Mouse (Mus musculus): ENCODE measurements around the gene Ncoa4.
"Not testable (repeated sequence)": the region's sequence is repeated elsewhere in the genome, so short reads cannot be mapped to it uniquely, and the experiment has no call there.

Ncoa4 gene

DNA sequence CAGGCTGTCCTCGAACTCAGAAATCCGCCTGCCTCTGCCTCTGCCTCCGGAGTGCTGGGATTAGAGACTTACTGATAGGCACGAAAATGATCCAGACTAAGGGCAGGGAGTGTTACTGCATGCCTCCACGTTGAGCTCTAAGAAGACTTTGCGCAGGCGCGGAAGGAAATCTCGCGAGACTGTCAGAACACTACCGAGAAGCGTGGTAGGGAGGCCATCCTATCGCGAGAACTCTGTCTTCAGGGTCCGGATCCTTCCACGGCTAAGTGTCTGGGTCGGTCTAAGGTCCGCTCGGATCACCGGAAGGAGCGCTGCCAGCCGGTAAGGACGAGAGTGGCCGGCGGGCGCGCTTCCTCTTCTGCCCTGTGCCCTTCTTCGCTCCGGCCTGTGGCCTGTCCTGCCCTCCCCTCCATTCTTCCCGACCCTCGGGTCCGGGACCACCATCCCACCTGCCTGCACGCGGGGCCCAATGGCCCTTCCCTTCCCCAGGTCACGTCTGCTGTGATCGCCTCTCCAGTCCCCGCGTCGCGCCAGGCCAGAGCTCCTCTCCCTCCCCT lies at the start of gene Ncoa4:
Ncoa4 (plus strand) TSS at position 176 of the 557 bp plus-strand sequence.
- peak; percentile 100 for DNase-seq (ENCODE audit: low read depth, low spot score)

- not testable (repeated sequence) for DNase-seq (ENCODE audit: low read depth, low spot score)
Observed at GRCm38 (mm10) chr14:32112124-32112523, 47.5 kb upstream of the Ncoa4 start.

- no peak for DNase-seq (ENCODE audit: low read depth, low spot score)
Observed at GRCm38 (mm10) chr14:32120940-32121919, 38.4 kb upstream of the Ncoa4 start.

DNA sequence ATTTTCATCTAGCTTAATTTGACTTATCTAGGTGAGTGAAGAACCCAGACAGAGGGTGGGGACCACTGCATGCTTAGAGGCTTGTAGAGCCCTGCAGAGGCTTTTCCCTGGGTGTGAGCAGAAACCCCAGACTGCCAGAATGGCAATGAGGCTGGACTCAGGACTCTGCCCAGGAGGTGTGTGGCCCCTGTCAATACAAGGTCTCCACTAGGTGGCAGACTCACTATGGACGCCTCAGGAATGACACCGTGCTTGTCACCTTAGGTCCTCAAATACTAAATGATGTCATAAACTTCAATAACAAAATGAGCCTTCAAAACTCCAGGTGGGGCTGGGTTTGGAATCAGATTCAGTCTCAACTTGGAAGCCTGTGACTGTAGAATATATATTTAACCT lies 37.7 kb upstream of the Ncoa4 start:
- peak; percentile 63 for DNase-seq (ENCODE audit: low read depth, low spot score)

- DNase-seq (ENCODE audit: low read depth, low spot score) = no peak
Observed at GRCm38 (mm10) chr14:32124261-32124660, 35.4 kb upstream of the Ncoa4 start.

- not testable (repeated sequence) for DNase-seq (ENCODE audit: low read depth, low spot score)
Observed at GRCm38 (mm10) chr14:32125256-32125655, 34.4 kb upstream of the Ncoa4 start.

DNA sequence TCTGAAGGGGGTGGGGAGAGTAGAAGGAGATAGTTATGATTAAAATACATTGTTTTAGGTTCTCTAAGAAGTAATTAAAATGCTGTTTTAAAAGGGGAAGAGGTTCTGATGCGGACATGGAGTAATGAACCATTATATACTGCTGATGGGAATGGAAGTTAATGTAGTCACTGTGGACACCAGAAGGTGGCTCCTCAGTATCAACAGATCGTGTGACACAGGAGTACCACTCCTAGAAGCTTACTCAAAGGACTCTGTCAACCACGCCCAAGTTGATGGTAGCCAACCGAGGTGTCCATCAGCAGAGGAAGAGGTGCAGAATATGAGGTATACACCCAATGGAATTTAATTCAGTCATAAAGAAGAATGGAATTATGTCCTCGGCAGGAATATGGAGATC lies 31.3 kb upstream of the Ncoa4 start:
- no peak for DNase-seq (ENCODE audit: low read depth, low spot score)

GRCm38 (mm10) chr14:32131836-32132235 lies 27.8 kb upstream of the Ncoa4 start:
- peak; percentile 31 for DNase-seq (ENCODE audit: low read depth, low spot score)

DNA sequence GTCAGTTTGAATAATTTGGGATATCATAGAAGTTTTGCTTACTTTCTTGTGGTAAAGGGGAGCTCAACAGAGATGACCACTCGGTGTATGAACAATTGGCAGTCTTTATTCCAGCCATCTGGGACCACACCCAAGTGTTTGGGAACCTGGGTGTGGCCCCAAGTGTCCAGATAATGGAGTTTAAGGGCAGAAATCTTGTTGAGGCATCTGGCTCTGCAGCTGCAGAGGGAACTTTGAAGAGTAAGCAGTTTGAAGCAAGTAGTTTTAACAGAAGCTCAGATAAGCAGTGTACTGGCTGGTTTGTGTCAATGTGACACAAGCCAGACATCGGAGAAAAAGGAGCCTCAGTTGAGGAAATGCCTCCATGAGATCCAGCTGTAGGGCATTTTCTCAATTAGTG lies 25.4 kb upstream of the Ncoa4 start:
- peak; percentile 35 for DNase-seq (ENCODE audit: low read depth, low spot score)

DNA sequence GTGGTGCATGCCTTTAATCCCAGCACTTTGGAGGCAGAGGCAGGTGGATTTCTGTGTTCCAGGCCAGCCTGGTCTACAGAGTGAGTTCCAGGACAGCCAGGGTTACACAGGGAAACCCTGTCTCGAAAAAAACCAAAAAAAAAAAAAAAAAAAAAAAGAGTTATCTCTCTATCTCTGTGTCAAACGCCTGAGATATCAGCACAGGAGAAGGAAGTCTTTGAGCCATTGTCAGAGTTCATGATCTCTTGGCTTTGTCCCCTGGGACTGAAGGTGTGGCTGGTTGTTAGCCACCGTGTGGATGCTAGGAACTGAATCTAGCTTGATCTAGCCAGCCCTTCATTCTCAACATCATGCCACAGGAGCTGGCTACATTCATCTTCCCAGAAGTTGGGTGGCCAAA lies 23.2 kb upstream of the Ncoa4 start:
- DNase-seq (ENCODE audit: low read depth, low spot score) = not testable (repeated sequence)

DNA sequence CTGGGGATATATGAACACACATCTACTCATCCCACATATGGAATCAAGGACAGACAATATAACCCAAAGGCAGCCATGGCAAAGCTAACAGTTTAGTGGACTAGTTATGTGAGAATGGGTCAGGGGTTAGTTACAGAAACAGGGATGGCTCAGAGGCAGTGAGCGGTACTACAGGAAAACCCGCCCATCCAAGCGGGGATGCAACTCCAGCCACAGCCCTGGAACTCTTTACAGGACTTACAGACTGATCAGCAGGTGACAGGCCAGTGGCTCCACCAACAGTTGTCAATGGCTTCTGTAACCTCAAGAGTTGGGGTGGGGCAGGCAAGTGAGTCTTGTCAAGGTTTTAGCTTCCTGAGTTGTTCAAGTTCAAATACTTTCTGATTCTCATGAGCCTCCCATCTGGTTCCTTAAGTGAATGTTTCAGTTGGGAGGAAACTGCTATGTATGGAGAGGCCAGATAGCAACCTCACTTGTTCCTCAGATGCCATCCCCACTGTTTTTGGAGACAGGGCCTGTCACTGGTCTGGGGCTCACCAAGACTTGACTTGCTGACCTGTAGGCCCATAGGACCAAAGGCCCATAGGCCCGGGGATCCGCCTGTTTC lies 19.2 kb upstream of the Ncoa4 start:
- no peak for DNase-seq (ENCODE audit: low read depth, low spot score)

GRCm38 (mm10) chr14:32141723-32142122 lies 17.9 kb upstream of the Ncoa4 start, which contains the start of gene Msmb:
Gene Msmb, plus strand, starts transcription at chr14:32142023.
- no peak for DNase-seq (ENCODE audit: low read depth, low spot score)

DNA sequence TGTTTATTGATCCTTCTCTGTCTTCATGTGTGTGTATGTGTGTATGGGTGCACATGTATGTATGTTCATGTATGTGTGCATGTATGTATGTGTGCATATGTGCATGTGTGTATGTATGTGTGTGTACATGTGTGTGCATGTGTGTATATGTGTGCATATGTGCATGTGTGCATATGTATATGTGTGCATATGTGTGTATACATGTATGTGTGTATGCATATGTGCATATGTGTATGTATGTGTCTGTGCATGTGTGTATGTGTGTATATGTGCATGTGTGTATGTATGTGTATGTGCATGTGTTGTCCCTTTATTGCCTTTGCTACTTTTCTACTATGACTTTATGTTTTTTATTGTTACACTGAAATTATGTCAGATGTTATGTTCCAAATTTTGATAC lies 14.9 kb upstream of the Ncoa4 start:
- no peak for DNase-seq (ENCODE audit: low read depth, low spot score)

GRCm38 (mm10) chr14:32145401-32145800 lies 14.3 kb upstream of the Ncoa4 start:
- no peak for DNase-seq (ENCODE audit: low read depth, low spot score)

DNA sequence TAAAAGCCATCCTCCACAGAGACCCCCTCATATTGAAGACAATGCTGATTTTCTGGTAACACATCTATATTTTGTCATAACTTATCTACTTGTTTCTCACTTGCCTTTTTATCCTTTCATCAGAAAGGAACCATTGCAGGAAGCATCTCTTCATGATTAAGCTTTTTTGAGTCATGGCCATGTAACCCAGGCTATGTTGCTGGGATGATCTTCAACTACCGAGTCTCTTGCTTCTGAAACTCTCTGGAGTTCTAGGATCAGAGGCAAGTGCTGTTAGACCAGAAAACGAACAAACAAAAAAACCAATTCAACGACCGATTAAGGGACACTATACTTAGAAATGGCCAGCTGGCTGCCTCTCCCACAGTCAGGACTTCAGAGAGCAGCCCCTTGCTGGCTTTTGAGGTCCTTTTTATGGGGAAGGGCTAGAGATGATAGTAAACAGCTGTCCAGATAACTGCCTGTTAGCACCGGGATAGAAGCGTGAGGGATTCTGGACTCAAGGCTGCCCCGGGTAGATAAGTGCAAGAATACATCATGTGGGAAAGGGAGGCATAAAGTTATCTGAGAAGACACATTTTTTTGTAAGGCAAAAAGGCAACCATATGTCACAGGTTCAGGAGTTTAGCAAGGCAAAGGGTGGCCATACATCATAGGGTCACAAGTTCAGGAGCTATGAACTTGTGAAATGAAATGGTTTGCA lies 13.7 kb upstream of the Ncoa4 start:
- DNase-seq (ENCODE audit: low read depth, low spot score) = peak; percentile 80

- no peak for DNase-seq (ENCODE audit: low read depth, low spot score)
Observed at GRCm38 (mm10) chr14:32146578-32146977, 13.1 kb upstream of the Ncoa4 start.

- DNase-seq (ENCODE audit: low read depth, low spot score) = no peak
Observed at GRCm38 (mm10) chr14:32150872-32151271, 8.8 kb upstream of the Ncoa4 start.

- DNase-seq (ENCODE audit: low read depth, low spot score) = no peak
Observed at GRCm38 (mm10) chr14:32152243-32152965, 7.3 kb upstream of the Ncoa4 start.

DNA sequence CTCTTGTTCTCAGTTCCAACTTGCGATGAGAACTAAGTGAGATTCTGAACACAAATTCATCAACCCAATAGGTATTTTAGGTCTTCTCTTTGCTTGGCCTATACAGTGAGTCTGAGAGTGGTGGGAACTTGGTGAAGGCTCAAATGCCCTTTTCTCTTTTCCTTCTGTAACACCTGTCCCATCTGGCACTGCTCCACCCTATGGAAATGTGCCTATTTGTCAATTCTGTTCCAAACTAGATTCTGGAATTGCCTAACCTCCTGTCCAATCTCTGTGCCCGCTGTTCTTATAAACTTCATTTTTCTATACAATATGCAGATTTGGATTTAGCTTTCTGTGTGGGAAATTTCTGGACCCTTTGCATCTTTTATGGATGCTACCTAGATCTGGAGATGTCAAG lies 6.5 kb upstream of the Ncoa4 start:
- DNase-seq (ENCODE audit: low read depth, low spot score) = no peak

GRCm38 (mm10) chr14:32154758-32155157 lies 4.9 kb upstream of the Ncoa4 start:
- DNase-seq (ENCODE audit: low read depth, low spot score) = no peak

DNA sequence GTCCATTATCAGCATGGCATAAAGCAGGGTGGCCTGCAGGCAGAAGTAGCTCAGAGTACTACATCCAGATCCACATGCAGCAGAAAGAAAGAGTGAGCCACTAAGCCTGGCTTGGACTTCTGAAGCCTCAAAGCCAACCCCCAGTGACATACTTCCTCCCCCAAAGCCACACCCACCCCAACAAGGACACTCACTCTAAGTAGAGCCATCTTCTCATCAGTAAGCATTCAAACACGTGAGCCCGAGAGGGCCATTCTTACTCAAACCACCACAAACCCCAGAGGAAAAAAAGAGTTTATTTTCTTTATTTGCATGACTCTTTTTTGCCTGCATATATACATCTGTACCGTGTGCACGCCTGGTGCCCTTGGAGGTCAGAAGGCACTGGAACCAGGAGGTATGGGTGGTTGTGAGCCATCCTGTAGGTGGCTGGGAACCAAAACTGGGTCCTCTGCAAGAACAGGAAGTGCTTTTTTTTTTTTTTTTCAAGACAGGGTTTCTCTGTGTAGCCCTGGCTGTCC lies 455 bp upstream of the Ncoa4 start:
- DNase-seq (ENCODE audit: low read depth, low spot score) = no peak
